Mouse (Mus musculus) heart, postnatal 0 days (tissue): Measurements from ENCODE around the gene Trib3. TPM values are rescaled to one million over a fixed set of nuclear protein-coding genes. Genes with fewer than 3 reads are reported as not detected.
A peak's percentile ranks its signal among the peaks of the same experiment; 100 is the strongest.

ENCODE experiments used
- ATAC-seq: fragments of 200-750 bp; cut with Nextera tagmentation; 2 replicates; pipeline ENCODE4 v1.8.0; 2017; ENCODE audit warnings: low read depth, moderate number of reproducible peaks, moderate library complexity; ENCODE audit not compliant: insufficient read depth
- DNase-seq: peaks from one replicate; pipeline ENCODE4 v3.0.0-alpha.2; 2016; ENCODE audit warnings: low spot score
- H3K27ac ChIP-seq: fragments of 300-500 bp; sonication (generic); 2 replicates; pipeline ENCODE4 v1.5.1; 2014; ENCODE audit warnings: low read depth, mild to moderate bottlenecking
- H3K27me3 ChIP-seq: fragments of 300-500 bp; sonication (generic); 2 replicates; pipeline ENCODE4 v1.6.1; 2014; ENCODE audit warnings: low read length, mixed read lengths; ENCODE audit not compliant: control insufficient read depth, insufficient read depth
- H3K36me3 ChIP-seq: fragments of 300-500 bp; sonication (generic); replicated peaks from 2 replicates; pipeline ENCODE4 v1.6.1; 2014; ENCODE audit warnings: low read length, mixed read lengths; ENCODE audit not compliant: control insufficient read depth, insufficient read depth
- H3K4me1 ChIP-seq: fragments of 300-500 bp; sonication (generic); 2 replicates; pipeline ENCODE4 v1.6.1; 2014; ENCODE audit warnings: antibody characterized with exemption; ENCODE audit not compliant: control insufficient read depth, insufficient read depth
- H3K4me2 ChIP-seq: fragments of 300-500 bp; sonication (generic); 2 replicates; pipeline ENCODE4 v1.6.1; 2014; ENCODE audit warnings: low read depth, mild to moderate bottlenecking, low read length, moderate library complexity
- H3K4me3 ChIP-seq: fragments of 300-500 bp; sonication (generic); 2 replicates; pipeline ENCODE4 v1.5.1; 2014; ENCODE audit warnings: low read depth, low read length
- H3K9ac ChIP-seq: fragments of 300-500 bp; sonication (generic); replicated peaks from 2 replicates; pipeline ENCODE4 v1.6.1; 2014; ENCODE audit warnings: low read depth, low read length, mixed read lengths
- H3K9me3 ChIP-seq: fragments of 300-500 bp; sonication (generic); replicated peaks from 2 replicates; pipeline ENCODE4 v1.6.1; 2016; ENCODE audit warnings: low read length; ENCODE audit not compliant: control insufficient read depth
- CTCF ChIP-seq: IDR thresholded peaks from 2 replicates; pipeline ENCODE4 v1.5.1; 2016; ENCODE audit warnings: antibody characterized with exemption, control low read depth, low read depth
- EP300 ChIP-seq: IDR thresholded peaks from 2 replicates; pipeline ENCODE4 v1.6.1; 2016; ENCODE audit warnings: antibody characterized with exemption, low read depth
- WGBS: fragments of 180-500 bp; shearing (Covaris S2); extraction: QIAGEN DNeasy Blood & Tissue Kit; methylation state at CpG from one replicate; pipeline ENCODE4 v1.1.7; 2014; 5-methylcytosine and 5-hydroxymethylcytosine counted together
- polyA plus RNA-seq: library from polyadenylated mRNA; unstranded; fragments of >200 nt; fragmentation: Nextera tagmentation; extraction: Ambion mirVana; gene quantifications from 2 replicates; pipeline ENCODE4 v1.2.1, GENCODE M21; 2015
- total RNA-seq: library from RNA; depleted of rRNA; stranded (reverse); fragments of >200 nt; gene quantifications from 2 replicates; pipeline ENCODE4 v1.2.3, GENCODE M21; 2014; ENCODE audit warnings: low replicate concordance

The Trib3 gene
- total and polyA plus RNA-seq, 2 experiments from 2014 or later: 2.5 TPM; not detected in 1

DNA sequence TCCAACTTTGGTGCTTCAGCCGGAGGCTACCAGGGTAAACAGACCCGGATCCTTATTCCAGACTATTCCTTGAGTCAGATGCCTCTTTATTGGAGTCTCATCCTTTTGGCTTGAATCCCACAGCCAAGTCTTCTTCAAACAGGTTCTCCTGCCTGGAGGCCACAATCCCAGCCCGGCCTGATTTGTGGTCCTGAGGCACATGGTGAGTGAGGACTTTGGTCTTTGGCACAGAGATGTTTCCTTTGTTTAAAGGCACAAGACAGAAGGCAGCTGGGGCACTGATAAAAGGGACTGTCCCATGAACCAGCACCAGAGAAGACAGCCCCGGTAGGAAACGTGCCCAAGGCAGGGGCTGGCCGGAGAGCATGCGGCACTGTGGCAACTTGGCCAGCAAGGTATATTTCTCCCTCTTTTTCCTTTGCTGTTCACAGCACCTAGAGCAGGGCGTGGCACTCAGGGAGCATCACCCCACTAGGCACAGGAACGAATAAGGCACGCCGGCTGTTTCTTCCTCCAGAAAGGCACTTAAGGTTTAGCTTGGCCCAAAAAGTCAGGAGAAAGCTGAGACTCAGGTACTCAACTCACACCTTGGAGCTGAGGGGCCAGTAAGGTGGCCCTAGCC, 6.1 kb downstream of the Trib3 start:
- H3K9ac ChIP-seq: no peak overlapping the region
- WGBS: 86% methylated on average over 11 of the region's 11 CpGs
- no peaks in the 10 kb centered on the region; the same call in 1 of the 2 replicates for H3K4me1 ChIP-seq
- H3K4me2 ChIP-seq: no peak overlapping the region
- ATAC-seq (no peak), DNase-seq (no peak)
- TF ChIP-seq CTCF (no peak), EP300 (no peak)
- no peaks in the 10 kb centered on the region for H3K27me3 ChIP-seq
- no peak overlapping the region for H3K27ac ChIP-seq
- H3K36me3 ChIP-seq: no peaks in the 10 kb centered on the region
- H3K9me3 ChIP-seq: no peaks in the 10 kb centered on the region
- no peak overlapping the region for H3K4me3 ChIP-seq

DNA sequence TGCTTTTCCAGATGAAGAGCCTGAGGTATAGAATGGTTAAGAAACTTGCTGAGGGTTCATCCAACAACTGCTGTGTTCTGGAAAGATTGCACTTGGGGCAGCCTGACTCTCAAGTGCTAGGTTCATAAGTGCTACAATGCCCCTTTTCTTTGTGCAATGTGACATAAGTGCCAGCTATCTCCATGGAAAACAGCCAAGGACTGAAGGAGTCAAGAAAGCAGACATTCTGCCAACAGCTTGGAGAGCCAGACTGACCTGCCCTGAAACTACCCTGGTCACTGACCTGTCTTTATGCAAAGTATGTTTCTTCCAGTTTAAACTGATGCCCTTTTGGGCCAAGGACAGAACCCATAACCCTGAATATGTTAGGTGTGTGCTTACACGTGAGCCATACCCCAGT, 7.0 kb downstream of the Trib3 start:
- no peak for ATAC-seq

DNA sequence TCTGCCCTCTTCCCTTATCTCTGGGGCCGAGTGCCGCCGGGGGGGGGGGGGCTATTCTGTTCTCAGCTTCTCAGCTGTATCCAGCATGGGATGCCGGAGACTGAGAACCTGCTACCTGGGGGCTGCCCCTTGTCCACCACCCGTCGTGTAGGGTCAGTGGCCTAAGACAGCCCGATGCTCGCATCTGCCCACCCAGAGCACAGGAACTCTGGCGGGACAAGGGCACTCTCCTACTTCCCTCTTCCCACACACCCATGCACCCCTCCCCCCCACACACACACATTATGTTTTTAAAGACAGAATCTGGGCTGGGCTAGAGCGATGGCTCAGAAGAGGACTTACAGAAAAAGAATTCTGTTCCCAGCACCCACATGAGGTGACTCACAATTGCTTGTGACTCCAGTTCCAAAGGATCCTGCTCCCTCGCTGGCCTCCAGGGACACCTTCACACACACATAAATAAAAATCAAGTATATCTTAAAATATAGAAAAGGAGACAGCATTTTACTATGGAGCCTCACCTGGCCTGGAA, 8.5 kb downstream of the Trib3 start:
- H3K4me3 ChIP-seq: no peak overlapping the region
- no peak overlapping the region for H3K9ac ChIP-seq
- H3K36me3 ChIP-seq: no peaks in the 10 kb centered on the region
- no peak overlapping the region for H3K4me2 ChIP-seq
- ATAC-seq (no peak), DNase-seq (no peak)
- no peak overlapping the region for H3K27ac ChIP-seq
- no peaks in the 10 kb centered on the region for H3K9me3 ChIP-seq
- H3K4me1 ChIP-seq: peaks cover 12% of the 10 kb centered on the region
- WGBS: 45% methylated on average over 11 of the region's 11 CpGs
- no peak for TF ChIP-seq CTCF
- no peak for TF ChIP-seq EP300
- H3K27me3 ChIP-seq: no peaks in the 10 kb centered on the region

More for the DNA sequence above, 7.0 kb downstream of the Trib3 start:
- TF ChIP-seq CTCF (no peak), EP300 (no peak)
- H3K9ac ChIP-seq: no peak overlapping the region
- H3K9me3 ChIP-seq: no peaks in the 10 kb centered on the region
- no peaks in the 10 kb centered on the region; the same call in 1 of the 2 replicates for H3K4me1 ChIP-seq
- no peak overlapping the region for H3K4me2 ChIP-seq
- H3K36me3 ChIP-seq: no peaks in the 10 kb centered on the region
- no peak overlapping the region for H3K27ac ChIP-seq
- WGBS: 53% methylated on average over 1 of the region's 1 CpGs
- DNase-seq: no peak
- no peak overlapping the region for H3K4me3 ChIP-seq
- H3K27me3 ChIP-seq: no peaks in the 10 kb centered on the region

DNA sequence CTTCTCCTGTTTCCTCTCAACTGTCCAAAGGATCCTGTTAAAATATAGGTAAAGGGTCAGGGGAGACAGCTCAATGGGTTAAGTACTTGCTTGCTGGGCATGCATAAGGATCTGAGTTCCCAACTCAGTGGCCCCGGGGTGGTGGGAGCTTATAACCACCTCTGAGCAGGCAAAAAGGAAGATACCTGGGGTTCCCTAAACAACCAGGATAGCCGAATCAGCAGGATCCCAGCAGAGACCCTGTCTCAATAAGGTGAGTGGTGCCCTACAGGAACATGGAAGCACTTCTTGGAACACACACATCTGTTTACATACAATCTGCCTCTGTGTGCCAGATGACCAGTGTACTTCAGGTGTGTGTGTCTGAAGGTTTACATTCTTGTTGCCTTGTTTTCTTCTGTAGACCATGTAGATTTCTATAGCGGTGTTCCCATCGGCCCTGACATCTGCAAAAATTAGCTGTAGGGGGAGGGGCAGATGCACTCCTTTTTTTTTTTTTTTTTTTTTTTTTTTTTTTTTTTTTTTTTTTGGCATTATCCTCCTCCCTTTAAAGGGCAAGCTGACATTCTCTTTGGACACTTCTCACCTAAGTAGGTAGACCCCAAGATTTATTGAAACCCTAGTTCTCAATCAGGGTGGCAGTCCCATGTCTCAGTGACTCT, 10.4 kb downstream of the Trib3 start:
- H3K4me2 ChIP-seq: no peak overlapping the region
- no peak overlapping the region for H3K9ac ChIP-seq
- peaks cover 12% of the 10 kb centered on the region for H3K4me1 ChIP-seq
- H3K27me3 ChIP-seq: no peaks in the 10 kb centered on the region
- H3K27ac ChIP-seq: no peak overlapping the region
- H3K9me3 ChIP-seq: no peaks in the 10 kb centered on the region
- DNase-seq (no peak), ATAC-seq (no peak)
- H3K36me3 ChIP-seq: peaks cover 13% of the 10 kb centered on the region
- H3K4me3 ChIP-seq: no peak overlapping the region
- TF ChIP-seq CTCF: no peak
- TF ChIP-seq EP300: no peak
- WGBS: 70% methylated on average over 4 of the region's 4 CpGs

DNA sequence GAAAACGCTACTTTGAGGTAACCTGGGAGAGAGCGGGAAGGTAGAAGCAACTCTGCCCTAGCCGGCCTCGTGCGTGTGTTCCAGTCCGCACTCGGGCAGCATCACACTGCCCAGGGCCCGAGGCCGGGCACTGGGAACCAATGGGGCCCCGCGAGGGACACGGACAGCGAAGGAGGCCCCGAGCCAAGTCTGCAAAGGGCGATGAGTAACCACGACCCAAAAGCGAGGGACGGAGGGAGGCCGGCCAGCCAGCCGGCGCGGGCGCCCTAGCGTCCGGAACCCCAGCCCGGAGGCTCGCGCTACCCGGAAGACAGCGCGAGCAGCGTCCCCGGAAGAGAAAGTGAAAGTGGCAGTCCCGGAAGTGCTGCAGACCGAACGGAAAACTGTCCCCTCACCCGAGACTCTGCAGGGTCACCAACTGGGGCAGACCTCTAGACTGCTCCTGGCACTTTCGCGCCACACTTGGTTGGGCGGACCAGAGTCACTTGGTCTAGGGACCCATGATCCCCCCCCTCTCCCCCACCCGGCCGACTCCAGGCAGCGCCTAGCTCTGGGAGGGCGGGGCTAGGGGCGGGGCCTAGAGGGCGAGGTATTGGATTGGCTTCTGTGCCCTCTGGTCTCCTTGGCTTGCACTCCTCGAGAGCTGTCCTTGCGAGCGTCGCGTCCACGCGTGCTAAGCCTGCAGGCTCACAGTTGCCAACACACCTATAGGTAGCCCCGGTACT, 11.6 kb downstream of the Trib3 start, which contains the start of gene Rbck1:
Gene Rbck1 (minus strand): TSS at position 553 of the 725 bp plus-strand sequence.
- peak within 1 kb of the TSS; percentile 77 for H3K4me3 ChIP-seq
- H3K36me3 ChIP-seq: peaks cover 20% of the 10 kb centered on the region
- peak within 1 kb of the TSS; percentile 95 for H3K27ac ChIP-seq
- peak; percentile 89 for DNase-seq
- H3K4me2 ChIP-seq: peak within 1 kb of the TSS; percentile 83
- WGBS: 0% methylated on average over 45 of the region's 54 CpGs
- H3K9ac ChIP-seq: peak within 1 kb of the TSS; percentile 75
- ATAC-seq: peak; percentile 92
- no peaks in the 10 kb centered on the region for H3K9me3 ChIP-seq
- H3K4me1 ChIP-seq: peaks cover 12% of the 10 kb centered on the region
- TF ChIP-seq CTCF (no peak), EP300 (peak; percentile 79)
- H3K27me3 ChIP-seq: no peaks in the 10 kb centered on the region
